Mouse (Mus musculus) myocyte (in vitro differentiated cells): ENCODE measurements at regions not wholly inside any gene's neighbourhood (a gene's known extent, or its start where the extent isn't known, plus 50 kb on each side); places are given as distances from the start of the nearest gene placed in this dataset.

ENCODE experiments used
- CEBPB ChIP-seq: IDR thresholded peaks from 2 replicates; pipeline ENCODE4 v1.6.1; 2011; ENCODE audit warnings: mild to moderate bottlenecking, moderate library complexity; ENCODE audit not compliant: poor library complexity, insufficient read depth, severe bottlenecking
- E2F4 ChIP-seq: IDR thresholded peaks from one replicate; pipeline ENCODE4 v1.6.1; 2011; ENCODE audit warnings: mild to moderate bottlenecking, control low read depth, moderate library complexity; ENCODE audit not compliant: insufficient read depth
- MAX ChIP-seq: IDR thresholded peaks from one replicate; pipeline ENCODE4 v1.6.1; 2011; ENCODE audit warnings: low read depth, mild to moderate bottlenecking, control low read depth
- MYOD1 ChIP-seq, 3 experiments: IDR thresholded peaks; one replicate each; pipeline ENCODE4 v1.6.1; 2011; ENCODE audit warnings: control low read depth in 2 of 3, low read depth in 2 of 3, mild to moderate bottlenecking in 2 of 3, moderate library complexity in 1 of 3; ENCODE audit not compliant: insufficient read length in 2 of 3, control insufficient read depth in 1 of 3
- POLR2A ChIP-seq: IDR thresholded peaks from one replicate; pipeline ENCODE4 v1.6.1; 2011; ENCODE audit warnings: low read depth, mild to moderate bottlenecking, control low read depth, moderate library complexity; ENCODE audit not compliant: insufficient read length
- POLR2AphosphoS2 ChIP-seq: IDR thresholded peaks from one replicate; pipeline ENCODE4 v1.6.1; 2011; ENCODE audit warnings: low read depth, control low read depth; ENCODE audit not compliant: insufficient read length
- TCF12 ChIP-seq: IDR thresholded peaks from one replicate; pipeline ENCODE4 v1.6.1; 2011; ENCODE audit warnings: mild to moderate bottlenecking, control low read depth; ENCODE audit not compliant: poor library complexity, insufficient read depth, severe bottlenecking
- TCF3 ChIP-seq: IDR thresholded peaks from one replicate; pipeline ENCODE4 v1.6.1; 2011; ENCODE audit warnings: low read depth, control low read depth; ENCODE audit not compliant: insufficient read length
- USF1 ChIP-seq: IDR thresholded peaks from one replicate; pipeline ENCODE4 v1.6.1; 2011; ENCODE audit warnings: low read depth, mild to moderate bottlenecking, control low read depth, moderate library complexity

- TF ChIP-seq POLR2A, result no peak
- no peak for TF ChIP-seq MYOD1 (IDR thresholded peaks at IDR 0.05; ENCODE audit: control insufficient read depth in 1 of 3, insufficient read length in 2 of 3, low read depth in 2 of 3)
- TF ChIP-seq TCF12, result no peak
- TF ChIP-seq CEBPB, result peak; percentile 82; the same call in 1 of the 2 replicates
- TF ChIP-seq TCF3, result no peak
- no peak for TF ChIP-seq E2F4
- TF ChIP-seq POLR2AphosphoS2, result no peak
- TF ChIP-seq USF1, result no peak
- TF ChIP-seq MAX, result no peak
Observed at GRCm38 (mm10) chr9:49879361-49880128, 80.8 kb upstream of the Ncam1 start.
